Mouse (Mus musculus) liver, embryonic 14.5 days (tissue): Measurements from ENCODE around the gene Tns1.

ENCODE experiments used
- CTCF ChIP-seq: IDR thresholded peaks from 2 replicates; pipeline ENCODE4 v1.5.1; 2016; ENCODE audit warnings: antibody characterized with exemption, low read depth, control low read depth
- EP300 ChIP-seq: IDR thresholded peaks from 2 replicates; pipeline ENCODE4 v1.6.1; 2016; ENCODE audit warnings: antibody characterized with exemption, low read depth

- TF ChIP-seq CTCF (no peak), EP300 (no peak)
These were observed 94.0 kb downstream of the Tns1 start for GRCm38 (mm10) chr1:74030285-74030684.
